8 mouse cellular contexts compared by ENCODE assay signal in the genomic region with DNA sequence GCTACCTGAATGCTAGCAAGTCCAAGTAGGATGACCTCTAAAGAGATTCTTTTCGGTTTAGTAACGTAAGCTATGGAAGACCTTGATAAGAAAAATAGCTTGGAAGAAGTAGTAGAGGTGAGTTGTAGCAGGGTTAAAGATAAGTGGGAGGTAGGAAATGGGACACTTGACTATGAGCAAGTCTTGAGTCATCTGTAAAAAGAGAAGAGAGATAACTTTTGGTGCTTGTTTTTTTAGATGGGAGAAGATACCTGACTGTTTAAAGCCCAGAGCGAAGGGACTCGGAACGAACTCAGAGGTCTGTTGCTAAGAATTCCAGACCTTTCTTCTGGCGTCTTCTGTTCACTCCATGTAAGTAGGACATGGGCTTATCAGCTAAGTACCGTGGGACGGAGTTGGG. TPM values are rescaled to one million over a fixed set of nuclear protein-coding genes. Genes with fewer than 3 reads are reported as not detected.
A peak's percentile ranks its signal among the peaks of the same experiment; 100 is the strongest.
DNase-seq lines count a peak whose midpoint lies in the region; ATAC-seq and TF ChIP-seq lines count a peak whose summit lies in the region.

A gene (plus strand): TSS at position 301 of the 400 bp plus-strand sequence.

- no peak for DNase-seq in kidney, postnatal 0 days (ENCODE audit: low spot score)
- no peak for DNase-seq in kidney, postnatal 25 days
- DNase-seq in urinary bladder, postnatal 10 days (ENCODE audit: low spot score), result no peak
- DNase-seq in kidney, postnatal 10 days, result no peak

- peak within 1 kb of the TSS; percentile 62 for H3K4me3 ChIP-seq in kidney, postnatal 0 days (replicated peaks; ENCODE audit: low read depth, low read length)
- peak within 1 kb of the TSS; percentile 56 for H3K4me3 ChIP-seq in bone marrow macrophage, adult 2 months (ENCODE audit: insufficient read depth, low read length)
- peak within 1 kb of the TSS; percentile 71 for H3K4me3 ChIP-seq in hindbrain, embryonic 12.5 days
- H3K4me3 ChIP-seq in liver, embryonic 15.5 days (replicated peaks), result peak within 1 kb of the TSS; percentile 52

- no peak for ATAC-seq in kidney, postnatal 0 days (replicated peaks; ENCODE audit: low FRiP score, low read depth)
- no peak for ATAC-seq in hindbrain, embryonic 12.5 days (ENCODE audit: low FRiP score)
- no peak for ATAC-seq in liver, embryonic 15.5 days (ENCODE audit: insufficient read depth)
- no peak for ATAC-seq in frontal cortex, adult (ENCODE audit: low TSS enrichment)

- TF ChIP-seq POLR2A in bone marrow macrophage, adult 2 months (IDR thresholded peaks at IDR 0.05; ENCODE audit: borderline replicate concordance, low read depth, low read length), result no peak

- H3K9ac ChIP-seq in kidney, postnatal 0 days (ENCODE audit: low read depth, low read length), result peak within 1 kb of the TSS; percentile 78
- peak within 1 kb of the TSS; percentile 83 for H3K9ac ChIP-seq in hindbrain, embryonic 12.5 days
- no peak within 1 kb of the TSS for H3K9ac ChIP-seq in liver, embryonic 15.5 days

- H3K36me3 ChIP-seq in kidney, postnatal 0 days (ENCODE audit: insufficient read depth, low read length), result no peaks in the 10 kb centered on the region
- no peaks in the 10 kb centered on the region for H3K36me3 ChIP-seq in hindbrain, embryonic 12.5 days
- no peaks in the 10 kb centered on the region for H3K36me3 ChIP-seq in liver, embryonic 15.5 days (replicated peaks)

- no peak for TF ChIP-seq CTCF in kidney, postnatal 0 days (IDR thresholded peaks at IDR 0.05; ENCODE audit: low read depth)
- no peak for TF ChIP-seq CTCF in bone marrow macrophage, adult 2 months (IDR thresholded peaks at IDR 0.05; ENCODE audit: low read depth, low read length)

- no peaks in the 10 kb centered on the region for H3K9me3 ChIP-seq in kidney, postnatal 0 days (replicated peaks; ENCODE audit: low read length)
- no peaks in the 10 kb centered on the region for H3K9me3 ChIP-seq in hindbrain, embryonic 12.5 days (replicated peaks)
- no peaks in the 10 kb centered on the region for H3K9me3 ChIP-seq in liver, embryonic 15.5 days (replicated peaks)

- no peaks in the 10 kb centered on the region for H3K27me3 ChIP-seq in kidney, postnatal 0 days (ENCODE audit: insufficient read depth, low read length)
- peaks cover 3% of the 10 kb centered on the region; the same call in 1 of the 2 replicates for H3K27me3 ChIP-seq in hindbrain, embryonic 12.5 days
- peaks cover 44% of the 10 kb centered on the region for H3K27me3 ChIP-seq in liver, embryonic 15.5 days

- no peaks in the 10 kb centered on the region for H3K4me1 ChIP-seq in kidney, postnatal 0 days (replicated peaks; ENCODE audit: insufficient read depth, low read length)
- H3K4me1 ChIP-seq in bone marrow macrophage, adult 2 months (ENCODE audit: control insufficient read depth, insufficient read depth, low read length), result no peaks in the 10 kb centered on the region
- peaks cover 21% of the 10 kb centered on the region for H3K4me1 ChIP-seq in hindbrain, embryonic 12.5 days
- no peaks in the 10 kb centered on the region for H3K4me1 ChIP-seq in liver, embryonic 15.5 days (replicated peaks)

- H3K27ac ChIP-seq in kidney, postnatal 0 days, result peak within 1 kb of the TSS; percentile 85
- H3K27ac ChIP-seq in bone marrow macrophage, adult 2 months (ENCODE audit: insufficient read depth, low read depth, low read length), result no peak within 1 kb of the TSS
- peak within 1 kb of the TSS; percentile 93 for H3K27ac ChIP-seq in hindbrain, embryonic 12.5 days
- H3K27ac ChIP-seq in liver, embryonic 15.5 days (replicated peaks), result 0 out of 2 replicates have a peak within 1 kb of the TSS, but pooled peaks have one; percentile 19

- WGBS in kidney, postnatal 0 days, result 94% methylated on average over 8 of the region's 8 CpGs
- WGBS in hindbrain, embryonic 12.5 days, result 95% methylated on average over 8 of the region's 8 CpGs
- 67% methylated on average over 8 of the region's 8 CpGs for WGBS in liver, embryonic 15.5 days (ENCODE audit: insufficient replicate concordance)

- peak within 1 kb of the TSS; percentile 65 for H3K4me2 ChIP-seq in kidney, postnatal 0 days (ENCODE audit: low read length)
- peak within 1 kb of the TSS; percentile 65 for H3K4me2 ChIP-seq in hindbrain, embryonic 12.5 days (replicated peaks)
- H3K4me2 ChIP-seq in liver, embryonic 15.5 days, result peak within 1 kb of the TSS; percentile 58

RNA-seq across cellular contexts. Expression of the gene that starts here (rescaled TPM):
- polyA plus RNA-seq in kidney, postnatal 0 days (2015; fragmentation: Nextera tagmentation; extraction: Ambion mirVana), result 8.7 and 9.7 TPM in 2 replicates
- polyA plus RNA-seq in bone marrow macrophage, adult 2 months (2012; ENCODE audit: insufficient read depth, insufficient read length, missing spikeins), result 0.24 and 0.34 TPM in 2 replicates
- 14.5 and 16.0 TPM in 2 replicates for polyA plus RNA-seq in hindbrain, embryonic 12.5 days (2016; fragmentation: Nextera tagmentation; extraction: Ambion mirVana)
- polyA plus RNA-seq in liver, embryonic 15.5 days (2015; fragmentation: Nextera tagmentation; extraction: Ambion mirVana), result 1.9 and 2.4 TPM in 2 replicates
